Comparison of ENCODE assay signal across 27 mouse cellular contexts in genomic region chr2:180787566-180788232, GRCm38 (mm10). TPM values are rescaled to one million over a fixed set of nuclear protein-coding genes. Genes with fewer than 3 reads are reported as not detected.
A peak's percentile ranks its signal among the peaks of the same experiment; 100 is the strongest.
DNase-seq lines count a peak whose midpoint lies in the region; ATAC-seq and TF ChIP-seq lines count a peak whose summit lies in the region.
"Had no signal": no experiment of that assay in that cellular context is flagged by ENCODE, and none has a peak within 500 bp of the region (broad histone marks: within the 10 kb centered on the region; RNA-seq: fewer than 3 reads in every experiment).

No protein-coding gene starts in this region.

- 65% methylated on average over 13 of the region's 13 CpGs for WGBS in forebrain, embryonic 13.5 days
- 82% methylated on average over 13 of the region's 13 CpGs for WGBS in forebrain, embryonic 10.5 days
- WGBS in heart, embryonic 13.5 days, result 68% methylated on average over 13 of the region's 13 CpGs
- WGBS in heart, embryonic 10.5 days, result 68% methylated on average over 13 of the region's 13 CpGs

- no peak; the same call in 1 of the 2 replicates for ATAC-seq in forebrain, embryonic 13.5 days
- no peak for ATAC-seq in heart, embryonic 13.5 days (ENCODE audit: extremely low read depth, insufficient number of reproducible peaks, low FRiP score, low TSS enrichment)
- ATAC-seq in megakaryocyte-erythroid progenitor cell, adult 5-6 weeks (replicated peaks; ENCODE audit: low FRiP score, low TSS enrichment, poor library complexity, severe bottlenecking), result no peak
- ATAC-seq: CD4-positive, CD25-positive, alpha-beta regulatory T cell, adult 4 months; intestine, postnatal 0 days had no signal

- peaks cover 21% of the 10 kb centered on the region; the same call in 1 of the 2 replicates for H3K4me1 ChIP-seq in forebrain, embryonic 13.5 days
- H3K4me1 ChIP-seq in forebrain, embryonic 10.5 days, result peaks cover 14% of the 10 kb centered on the region
- H3K4me1 ChIP-seq in heart, embryonic 13.5 days, result peaks cover 17% of the 10 kb centered on the region
- peaks cover 13% of the 10 kb centered on the region for H3K4me1 ChIP-seq in heart, embryonic 10.5 days
- H3K4me1 ChIP-seq: limb, embryonic 10.5 days had no signal

- H3K9me3 ChIP-seq in forebrain, embryonic 13.5 days (replicated peaks), result no peaks in the 10 kb centered on the region
- no peaks in the 10 kb centered on the region for H3K9me3 ChIP-seq in forebrain, embryonic 10.5 days
- H3K9me3 ChIP-seq in heart, embryonic 13.5 days, result no peaks in the 10 kb centered on the region
- H3K9me3 ChIP-seq in heart, embryonic 10.5 days, result no peaks in the 10 kb centered on the region
- H3K9me3 ChIP-seq: hindbrain, embryonic 12.5 days; limb, embryonic 10.5 days had no signal

- H3K27ac ChIP-seq in forebrain, embryonic 13.5 days, result peak overlapping the region; percentile 25
- no peak overlapping the region for H3K27ac ChIP-seq in forebrain, embryonic 10.5 days
- peak overlapping the region; percentile 36; the same call in 1 of the 2 replicates for H3K27ac ChIP-seq in heart, embryonic 13.5 days (replicated peaks)
- no peak overlapping the region for H3K27ac ChIP-seq in heart, embryonic 10.5 days
- H3K27ac ChIP-seq: hindbrain, embryonic 12.5 days; limb, embryonic 10.5 days; midbrain, embryonic 13.5 days had no signal

- H3K36me3 ChIP-seq in forebrain, embryonic 13.5 days (ENCODE audit: poor library complexity, severe bottlenecking), result no peaks in the 10 kb centered on the region
- no peaks in the 10 kb centered on the region for H3K36me3 ChIP-seq in forebrain, embryonic 10.5 days (replicated peaks)
- H3K36me3 ChIP-seq in heart, embryonic 13.5 days, result no peaks in the 10 kb centered on the region
- no peaks in the 10 kb centered on the region for H3K36me3 ChIP-seq in heart, embryonic 10.5 days
- H3K36me3 ChIP-seq: hindbrain, embryonic 12.5 days; limb, embryonic 10.5 days; midbrain, embryonic 13.5 days had no signal

- TF ChIP-seq POLR2A in brain, embryonic 14.5 days (IDR thresholded peaks at IDR 0.05; ENCODE audit: borderline replicate concordance, extremely low read depth, insufficient read depth, insufficient read length, poor library complexity, severe bottlenecking), result no peak

- DNase-seq in forebrain, embryonic 10.5 days (ENCODE audit: extremely low spot score, low spot score), result no peak
- no peak for DNase-seq in heart, embryonic 10.5 days (ENCODE audit: low spot score)
- peak; percentile 35 for DNase-seq in layer of hippocampus, adult 9-10 months (ENCODE audit: low spot score)
- no peak for DNase-seq in layer of hippocampus, adult 8-10 months (ENCODE audit: low spot score in 2 of 2)
- DNase-seq in brain, embryonic 14.5 days (ENCODE audit: low read depth), result peak; percentile 62
- DNase-seq: adrenal gland, postnatal 25 days; gastrocnemius, postnatal 25 days; kidney, postnatal 25 days; liver; lung, adult 2 months; lung, postnatal 14 days; thymus, adult 18-20 months; thymus, postnatal 36 days had no signal

- TF ChIP-seq CTCF in brain, embryonic 14.5 days (IDR thresholded peaks at IDR 0.05; ENCODE audit: borderline replicate concordance, extremely low read depth, insufficient read depth, insufficient read length), result no peak

- no peak overlapping the region for H3K4me3 ChIP-seq in forebrain, embryonic 13.5 days
- H3K4me3 ChIP-seq in forebrain, embryonic 10.5 days, result no peak overlapping the region
- no peak overlapping the region for H3K4me3 ChIP-seq in heart, embryonic 13.5 days
- no peak overlapping the region for H3K4me3 ChIP-seq in heart, embryonic 10.5 days
- H3K4me3 ChIP-seq: hindbrain, embryonic 12.5 days; limb, embryonic 10.5 days; midbrain, embryonic 13.5 days had no signal

- H3K27me3 ChIP-seq in forebrain, embryonic 13.5 days, result peaks cover 32% of the 10 kb centered on the region; the same call in 1 of the 2 replicates
- peaks cover 36% of the 10 kb centered on the region for H3K27me3 ChIP-seq in forebrain, embryonic 10.5 days (ENCODE audit: poor library complexity, severe bottlenecking)
- peaks cover 72% of the 10 kb centered on the region for H3K27me3 ChIP-seq in heart, embryonic 13.5 days (replicated peaks)
- H3K27me3 ChIP-seq in heart, embryonic 10.5 days (ENCODE audit: insufficient read depth, poor library complexity, severe bottlenecking), result peaks cover 51% of the 10 kb centered on the region

- H3K9ac ChIP-seq in forebrain, embryonic 13.5 days, result no peak overlapping the region
- no peak overlapping the region for H3K9ac ChIP-seq in heart, embryonic 13.5 days
- H3K9ac ChIP-seq: midbrain, embryonic 13.5 days had no signal

- no peak overlapping the region for H3K4me2 ChIP-seq in forebrain, embryonic 13.5 days
- H3K4me2 ChIP-seq in heart, embryonic 13.5 days, result no peak overlapping the region
- H3K4me2 ChIP-seq: midbrain, embryonic 13.5 days had no signal

RNA-seq across cellular contexts. Expression of gene Bhlhe23, which starts 11.0 kb away (rescaled TPM):
- 0.40 and 1.2 TPM in 2 replicates for polyA plus RNA-seq in forebrain, embryonic 13.5 days (2015; fragmentation: Nextera tagmentation; extraction: Ambion mirVana)
- 0.43 and 0.47 TPM in 2 replicates for polyA plus RNA-seq in forebrain, embryonic 10.5 days (2016; fragmentation: Nextera tagmentation; extraction: Ambion mirVana)
- not detected in 2 replicates for polyA plus RNA-seq in heart, embryonic 13.5 days (2015; fragmentation: Nextera tagmentation; extraction: Ambion mirVana)
- 0.05 TPM in 1 of 2 replicates, not detected in the other for polyA plus RNA-seq in heart, embryonic 10.5 days (2016; fragmentation: Nextera tagmentation; extraction: Ambion mirVana)
- total RNA-seq in layer of hippocampus, adult 8-10 months (2022), result not detected
- polyA plus RNA-seq in brain, embryonic 14.5 days (2012; rRNA removed), result 8.5 and 10.6 TPM in 2 replicates
- total RNA-seq in megakaryocyte-erythroid progenitor cell, adult 5-6 weeks (2014; fragmentation: Nextera tagmentation), result not detected in 2 replicates
- total RNA-seq in megakaryocyte-erythroid progenitor cell, adult 5-6 weeks (2017), result not detected in 2 replicates
- total RNA-seq: adrenal gland, postnatal 25 days; gastrocnemius, postnatal 25 days; megakaryocyte progenitor cell, adult 5-6 weeks had no signal
- polyA plus RNA-seq: CD4-positive, CD25-positive, alpha-beta regulatory T cell, adult 4 months; embryonic facial prominence, embryonic 14.5 days; heart, embryonic 14.5 days; intestine, postnatal 0 days; kidney, embryonic 14.5 days; limb, embryonic 10.5 days; lung, adult 2 months; small intestine, adult 2 months; stomach, embryonic 16.5 days had no signal

Comparison
In these comparisons a context has a peak if more than half of its experiments do, and no peak if none do; other contexts are left out.
1. H3K27ac ChIP-seq: peak in forebrain, embryonic 13.5 days (single experiment) and heart, embryonic 13.5 days (single experiment); none in forebrain, embryonic 10.5 days (single experiment) and heart, embryonic 10.5 days (single experiment).
2. DNase-seq: peak in layer of hippocampus, adult 9-10 months (single experiment) and brain, embryonic 14.5 days (single experiment); none in forebrain, embryonic 10.5 days (single experiment), heart, embryonic 10.5 days (single experiment) and layer of hippocampus, adult 8-10 months (0 of 2).